Mouse (Mus musculus) left cerebral cortex, postnatal 36 days (tissue): Measurements from ENCODE around the gene Cacna2d4. TPM values are rescaled to one million over a fixed set of nuclear protein-coding genes. Genes with fewer than 3 reads are reported as not detected.

ENCODE experiments used
- DNase-seq, 2 experiments: peaks; one replicate each; pipeline ENCODE4 v3.0.0; 2021 to 2022; ENCODE audit warnings: low spot score in 2 of 2, mixed read lengths in 1 of 2
- intact Hi-C: fragments of 180-260 bp; cut with DNase I; formaldehyde crosslinking; loops from one replicate; pipeline ENCODE4 v1.15.1; 2025
- total RNA-seq, 2 experiments: library from RNA; stranded (reverse); gene quantifications; 2 replicates each; pipeline ENCODE4 v1.2.3; 2021

Gene Cacna2d4
- total RNA-seq, 2 experiments from 2014 or later = 2.2 to 2.5 TPM

GRCm38 (mm10) chr6:119218591-119218990 lies 17.7 kb upstream of the Cacna2d4 start:
- no peak for DNase-seq
- intact Hi-C loops = loop anchor here (5.0 kb wide), 2 partner anchors 111 to 591 kb away; no protein-coding TSS in a partner anchor

- DNase-seq = no peak
- intact Hi-C loops = loop anchor here (5.0 kb wide), 2 partner anchors 112 to 592 kb away; no protein-coding TSS in a partner anchor
Measured at GRCm38 (mm10) chr6:119219237-119219870, 17.0 kb upstream of the Cacna2d4 start.

GRCm38 (mm10) chr6:119220297-119220696 lies 16.0 kb upstream of the Cacna2d4 start:
- intact Hi-C loops = loop anchor here (1.0 to 5.0 kb wide), 2 partner anchors 128 to 222 kb away; no protein-coding TSS in a partner anchor
- peak; percentile 61 to 62 for DNase-seq

DNA sequence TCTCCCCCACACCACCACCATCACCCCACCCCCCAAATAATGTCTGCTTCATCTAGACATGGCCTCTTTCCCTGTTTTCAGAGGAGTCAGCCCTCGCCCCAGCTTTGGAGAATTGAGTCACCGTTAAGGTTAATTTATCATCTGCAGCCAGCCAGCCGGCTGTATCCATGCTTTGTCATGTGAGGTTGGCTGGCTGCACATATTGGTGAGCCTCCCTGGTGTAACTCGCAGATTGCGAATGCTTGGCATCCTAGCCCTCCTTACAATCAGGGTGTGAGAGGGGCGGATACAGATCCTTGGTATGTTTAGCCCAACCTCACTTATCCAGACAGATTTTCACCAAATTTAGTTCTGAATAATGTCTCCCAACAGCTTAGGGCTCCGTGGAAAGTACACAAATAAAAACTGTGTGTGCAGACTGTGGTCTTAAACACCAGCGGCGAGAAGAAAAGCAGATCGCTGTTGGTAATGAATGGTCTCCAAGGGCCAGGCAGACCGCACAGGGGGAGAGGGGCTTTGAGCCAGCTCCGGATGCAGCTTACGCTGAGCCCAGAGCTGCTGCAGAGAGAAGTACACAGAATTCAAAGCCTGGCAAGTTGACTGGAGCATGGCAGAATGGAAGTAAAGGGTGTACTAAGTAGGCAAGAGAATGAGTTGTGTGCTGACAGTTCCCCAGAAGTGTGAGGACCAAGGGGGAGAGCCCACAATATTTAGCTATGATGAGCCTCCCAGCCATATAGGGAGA lies 11.7 kb upstream of the Cacna2d4 start:
- intact Hi-C loops = loop anchor here (5.0 kb wide), 1 partner anchor 218 kb away; no protein-coding TSS in a partner anchor
- no peak for DNase-seq

- intact Hi-C loops = no loop called here
- DNase-seq = no peak
Measured at GRCm38 (mm10) chr6:119225226-119225625, 11.1 kb upstream of the Cacna2d4 start.

DNA sequence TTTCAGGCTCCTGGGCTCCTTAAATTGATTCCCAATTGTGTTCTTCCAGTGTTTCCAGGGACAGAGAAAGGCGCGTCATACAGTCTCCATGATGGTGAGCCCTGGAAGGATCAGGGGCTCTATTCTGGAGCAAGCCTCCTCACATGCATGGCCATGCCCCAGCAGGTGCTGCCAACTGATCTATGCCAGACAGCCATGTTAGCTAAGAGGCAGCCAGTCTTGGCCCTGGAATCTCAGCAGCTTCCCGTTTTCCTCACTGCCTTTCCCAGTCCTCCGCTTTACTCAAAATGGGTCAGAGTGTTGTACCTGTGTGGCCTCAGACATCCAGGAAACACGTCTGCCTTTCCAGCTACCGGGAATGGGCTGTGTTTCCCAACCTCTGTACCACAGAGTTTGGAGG lies 10.6 kb upstream of the Cacna2d4 start:
- intact Hi-C loops = no loop called here
- no peak for DNase-seq

GRCm38 (mm10) chr6:119227001-119227400 lies 9.3 kb upstream of the Cacna2d4 start:
- no peak for DNase-seq
- intact Hi-C loops = no loop called here

DNA sequence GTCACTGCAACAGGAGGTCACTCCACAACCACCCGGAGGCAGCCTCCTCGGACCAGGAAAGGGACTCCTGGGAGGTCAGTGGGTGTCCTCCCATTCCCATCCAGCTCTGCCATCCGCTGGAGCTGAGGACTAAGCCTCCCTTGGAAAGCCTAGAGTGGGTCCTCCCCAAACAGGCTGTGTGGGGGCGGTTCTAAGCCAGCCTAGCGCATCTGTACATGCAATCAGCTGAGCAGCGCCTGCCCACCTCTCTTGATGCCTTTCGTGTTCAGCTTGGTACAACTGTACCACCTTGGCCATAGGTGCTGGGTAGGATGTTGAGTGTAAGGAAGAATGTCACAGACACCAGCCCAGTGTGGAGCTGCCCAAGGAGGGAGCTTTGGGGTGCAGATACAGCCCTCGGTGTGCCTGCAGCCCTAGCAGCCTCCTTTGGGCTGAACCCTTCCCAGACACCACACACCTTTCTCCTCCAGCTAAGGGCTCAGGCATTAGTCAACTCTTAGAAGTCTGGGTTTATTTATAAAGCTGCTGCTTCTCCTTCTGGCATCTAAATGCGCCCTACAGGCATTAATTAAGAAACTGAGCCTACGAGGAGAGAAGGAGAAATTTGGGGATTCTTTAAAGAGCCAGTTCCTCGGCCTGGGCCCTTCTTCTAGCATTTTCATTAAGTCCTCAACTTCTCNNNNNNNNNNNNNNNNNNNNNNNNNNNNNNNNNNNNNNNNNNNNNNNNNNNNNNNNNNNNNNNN lies 7.3 kb upstream of the Cacna2d4 start:
- DNase-seq = peak; percentile 53 to 59
- intact Hi-C loops = no loop called here

DNA sequence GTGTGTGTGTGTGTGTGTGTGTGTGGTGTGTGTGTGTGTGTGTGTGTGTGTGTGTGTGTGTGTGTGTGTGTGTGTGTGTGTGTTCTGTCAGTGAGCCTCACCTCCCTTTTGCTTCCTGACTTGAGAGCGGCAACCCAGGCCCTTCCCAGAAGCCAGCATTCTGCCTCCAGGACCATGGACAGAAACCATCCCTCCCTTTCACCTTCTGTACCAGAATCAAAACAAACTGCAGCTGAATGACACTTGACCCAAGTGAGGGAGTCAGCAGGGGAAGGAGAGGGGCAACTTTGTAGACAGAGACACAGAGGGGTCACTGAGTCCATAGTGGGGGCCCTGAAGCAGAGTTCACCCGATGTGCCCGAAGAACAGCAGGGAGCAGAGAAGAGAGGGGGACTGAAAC lies 3.3 kb upstream of the Cacna2d4 start:
- intact Hi-C loops = no loop called here
- DNase-seq = no peak

DNA sequence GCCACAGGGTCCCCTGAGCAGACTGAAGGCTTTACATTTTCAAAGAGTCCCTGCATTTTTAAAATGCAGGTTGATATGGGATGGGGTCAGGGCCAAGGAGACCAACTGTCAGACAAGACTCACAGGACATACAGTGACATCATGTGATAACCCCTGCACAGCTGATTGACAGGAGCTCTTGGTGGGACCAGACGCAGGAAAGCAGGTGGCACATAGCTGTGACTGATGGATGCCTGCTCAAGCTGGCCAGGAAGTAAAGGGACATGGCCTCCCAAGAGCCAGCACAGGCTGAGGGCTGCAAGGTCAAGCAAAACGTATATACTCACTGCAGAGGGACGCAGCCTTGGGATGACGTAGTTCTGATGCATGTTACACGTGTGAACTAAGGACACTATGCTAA lies 885 bp upstream of the Cacna2d4 start:
- intact Hi-C loops = loop anchor here (5.0 kb wide), 1 partner anchor 82 kb away; no protein-coding TSS in a partner anchor
- no peak for DNase-seq

- DNase-seq = peak; percentile 57 to 62
- intact Hi-C loops = loop anchor here (5.0 kb wide), 1 partner anchor 80 kb away; no protein-coding TSS in a partner anchor
Measured at GRCm38 (mm10) chr6:119237427-119237989, 1.2 kb downstream of the Cacna2d4 start.

- no peak for DNase-seq
- intact Hi-C loops = loop anchor here (5.0 kb wide), 1 partner anchor 78 kb away; no protein-coding TSS in a partner anchor
Measured at GRCm38 (mm10) chr6:119239341-119240005, 3.1 kb downstream of the Cacna2d4 start.

- no peak for DNase-seq
- intact Hi-C loops = no loop called here
Measured at GRCm38 (mm10) chr6:119240256-119240655, 3.9 kb downstream of the Cacna2d4 start.

GRCm38 (mm10) chr6:119240871-119241705 lies 4.8 kb downstream of the Cacna2d4 start:
- no peak for DNase-seq
- intact Hi-C loops = no loop called here

GRCm38 (mm10) chr6:119246082-119246481 lies 9.8 kb downstream of the Cacna2d4 start:
- intact Hi-C loops = no loop called here
- DNase-seq = no peak

GRCm38 (mm10) chr6:119248578-119248977 lies 12.3 kb downstream of the Cacna2d4 start:
- DNase-seq = no peak
- intact Hi-C loops = no loop called here

DNA sequence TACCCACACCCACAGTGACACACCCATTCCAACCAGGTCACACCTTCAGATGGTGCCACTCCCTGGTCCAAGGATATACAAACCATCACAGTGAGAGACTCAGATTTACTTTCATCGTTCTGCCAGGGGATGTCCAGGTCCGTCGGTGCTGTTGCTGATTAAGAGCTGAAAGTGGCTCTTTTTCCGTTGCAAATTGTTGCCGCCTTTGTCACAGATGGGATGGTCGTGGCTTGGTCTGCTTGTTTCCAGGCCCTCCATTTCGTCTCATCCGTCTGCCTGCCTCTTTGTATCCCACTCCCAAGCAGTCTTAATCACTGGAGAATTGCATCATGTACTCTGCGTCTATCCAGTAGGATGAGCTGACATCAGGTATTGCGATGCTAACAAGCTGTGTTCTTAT lies 13.4 kb downstream of the Cacna2d4 start:
- intact Hi-C loops = no loop called here
- DNase-seq = no peak

GRCm38 (mm10) chr6:119251704-119252103 lies 15.4 kb downstream of the Cacna2d4 start:
- DNase-seq = no peak
- intact Hi-C loops = no loop called here
